Mouse (Mus musculus): Measurements from ENCODE around the gene Optn.
A peak's percentile ranks its signal among the peaks of the same experiment; 100 is the strongest.

Gene Optn

DNA sequence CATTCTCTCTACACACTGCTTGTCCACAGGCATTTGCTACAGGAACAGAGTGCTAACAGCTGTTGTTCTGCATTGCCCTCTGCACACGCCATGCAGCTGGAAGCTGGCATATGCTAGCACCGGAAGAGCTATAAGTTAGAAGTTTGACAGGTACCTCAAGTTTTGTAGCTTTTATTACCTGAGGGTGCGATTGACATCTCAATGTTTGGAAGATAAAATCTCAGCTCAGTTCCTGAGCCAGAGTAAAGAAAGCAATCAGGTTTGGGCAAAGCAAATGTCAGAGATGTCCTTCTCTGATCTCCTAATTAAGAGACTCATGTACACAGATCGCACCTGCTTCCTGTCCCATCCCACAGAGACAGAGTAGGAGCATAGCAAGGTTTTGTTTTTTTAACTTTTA lies 77.1 kb downstream of the Optn start:
- DNase-seq (ENCODE audit: low spot score in 2 of 2): no peak

- DNase-seq (ENCODE audit: low spot score in 2 of 2): no peak
Observed at GRCm38 (mm10) chr2:4985000-4985399, 78.9 kb downstream of the Optn start.

GRCm38 (mm10) chr2:4983987-4984386 lies 79.9 kb downstream of the Optn start:
- no peak for DNase-seq (ENCODE audit: low spot score in 2 of 2)

- no peak for DNase-seq (ENCODE audit: low spot score in 2 of 2)
Observed at GRCm38 (mm10) chr2:4978091-4978490, 85.8 kb downstream of the Optn start.

GRCm38 (mm10) chr2:4975807-4976206 lies 88.0 kb downstream of the Optn start, which contains the start of gene Ucma:
Gene Ucma, plus strand, starts transcription at chr2:4976122.
- peak; percentile 8 to 9 for DNase-seq (ENCODE audit: low spot score in 2 of 2)
